Mouse (Mus musculus) c-Kit-positive CD71-positive TER-119-positive erythroid progenitor cells, embryonic 14.5 days (primary cell): Measurements from ENCODE around the gene Rgl2.
"Not testable (repeated sequence)": the region's sequence is repeated elsewhere in the genome, so short reads cannot be mapped to it uniquely, and the experiment has no call there.

Experiments used
- DNase-seq: peaks from one replicate; pipeline ENCODE4 v3.0.0-alpha.2; 2013; ENCODE audit warnings: low spot score

The Rgl2 gene

DNA sequence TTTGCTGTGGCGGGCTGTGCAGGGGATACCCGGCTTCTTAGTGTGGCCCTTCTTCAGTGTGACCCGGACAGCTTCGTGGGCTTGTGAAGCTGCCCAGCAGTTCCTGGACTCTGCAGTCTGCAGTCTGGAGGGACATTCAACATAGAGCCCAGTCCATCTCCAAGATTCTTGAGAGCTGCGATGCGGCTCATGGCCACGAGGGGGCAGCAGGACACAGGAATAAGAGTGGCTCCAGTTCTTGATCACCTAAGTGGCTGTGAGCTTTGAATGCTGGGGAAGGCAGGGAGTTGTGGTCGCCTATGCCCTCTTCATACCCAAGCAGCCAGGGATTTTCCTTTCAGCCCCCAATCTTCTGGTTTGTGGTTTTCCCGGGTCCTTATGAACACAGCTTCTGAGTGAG, 39.1 kb downstream of the Rgl2 start:
- DNase-seq = peak; percentile 74

DNA sequence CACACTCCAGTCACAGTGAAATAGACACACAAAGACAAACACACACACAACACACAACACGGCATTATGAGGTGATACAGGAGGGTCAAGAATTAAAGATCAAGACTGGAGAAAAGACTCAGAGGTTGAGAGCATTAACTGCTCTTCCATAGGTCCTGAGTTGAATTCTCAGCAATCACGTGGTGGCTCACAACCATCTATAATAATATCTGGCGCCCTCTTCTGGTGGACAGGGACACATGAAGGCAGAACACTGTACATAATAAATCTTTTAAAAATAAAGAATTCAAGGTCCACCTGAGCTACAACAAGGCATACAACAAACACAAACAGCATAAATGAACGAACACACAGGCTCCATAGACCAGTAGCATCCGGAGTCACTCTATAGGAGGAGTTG, 39.6 kb downstream of the Rgl2 start:
- DNase-seq = no peak

DNA sequence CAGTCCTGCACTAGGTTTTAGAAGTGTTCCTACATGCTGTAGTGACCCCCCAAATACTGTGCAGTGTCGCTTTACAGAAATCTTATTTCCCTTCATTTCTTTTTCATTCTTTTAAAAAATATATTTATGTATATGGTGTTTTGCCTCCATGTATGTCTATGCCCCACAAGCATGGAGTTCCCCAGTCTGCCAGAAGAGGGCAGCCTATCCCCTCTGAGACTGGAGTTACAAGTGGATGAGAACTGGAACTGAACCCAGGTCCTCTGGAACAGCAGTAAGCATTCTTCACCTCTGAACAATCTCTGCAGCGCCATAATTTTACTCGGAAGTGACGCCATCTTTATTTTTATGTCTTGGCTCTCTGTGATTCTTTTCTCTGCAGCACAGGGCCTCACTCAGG, 40.1 kb downstream of the Rgl2 start:
- no peak for DNase-seq

DNA sequence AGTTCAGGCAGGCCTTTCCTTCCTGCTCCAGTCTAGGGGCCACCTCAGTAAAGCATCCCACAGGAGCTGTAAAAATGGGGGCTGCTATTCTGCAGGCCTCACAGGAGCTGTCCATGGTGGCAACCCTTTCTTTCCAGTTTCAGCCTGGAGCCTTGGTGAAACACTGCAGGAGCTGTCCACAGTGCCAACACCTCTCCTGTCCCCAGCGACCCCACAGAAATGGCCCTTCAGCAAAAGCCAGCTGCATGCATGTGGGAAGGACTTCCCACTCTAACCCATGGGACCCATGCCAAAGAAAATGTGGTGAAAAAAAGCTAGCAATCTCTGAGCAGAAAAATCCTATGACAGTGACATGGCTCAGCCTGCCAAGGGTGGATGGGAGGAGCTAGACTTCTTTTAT, 43.3 kb downstream of the Rgl2 start:
- DNase-seq = no peak

DNA sequence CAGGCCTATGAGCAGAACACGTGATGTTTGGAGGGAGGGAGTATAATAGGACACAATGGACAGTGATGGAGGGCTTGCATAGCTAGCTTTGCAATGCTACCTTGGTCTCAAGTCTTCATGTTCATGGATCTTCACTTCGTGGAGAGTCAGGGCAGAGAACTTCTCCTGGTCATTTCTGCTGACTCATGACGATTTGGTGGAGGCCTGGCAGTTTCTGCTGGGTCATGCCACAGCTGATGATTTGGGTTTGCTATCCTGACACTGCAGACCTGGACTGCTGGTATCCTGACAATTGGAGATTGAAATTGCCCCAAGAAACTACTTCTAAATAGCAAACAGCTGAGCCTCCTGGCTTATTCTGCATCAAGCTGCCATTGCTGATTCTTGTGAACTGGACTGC, 44.2 kb downstream of the Rgl2 start:
- no peak for DNase-seq

DNA sequence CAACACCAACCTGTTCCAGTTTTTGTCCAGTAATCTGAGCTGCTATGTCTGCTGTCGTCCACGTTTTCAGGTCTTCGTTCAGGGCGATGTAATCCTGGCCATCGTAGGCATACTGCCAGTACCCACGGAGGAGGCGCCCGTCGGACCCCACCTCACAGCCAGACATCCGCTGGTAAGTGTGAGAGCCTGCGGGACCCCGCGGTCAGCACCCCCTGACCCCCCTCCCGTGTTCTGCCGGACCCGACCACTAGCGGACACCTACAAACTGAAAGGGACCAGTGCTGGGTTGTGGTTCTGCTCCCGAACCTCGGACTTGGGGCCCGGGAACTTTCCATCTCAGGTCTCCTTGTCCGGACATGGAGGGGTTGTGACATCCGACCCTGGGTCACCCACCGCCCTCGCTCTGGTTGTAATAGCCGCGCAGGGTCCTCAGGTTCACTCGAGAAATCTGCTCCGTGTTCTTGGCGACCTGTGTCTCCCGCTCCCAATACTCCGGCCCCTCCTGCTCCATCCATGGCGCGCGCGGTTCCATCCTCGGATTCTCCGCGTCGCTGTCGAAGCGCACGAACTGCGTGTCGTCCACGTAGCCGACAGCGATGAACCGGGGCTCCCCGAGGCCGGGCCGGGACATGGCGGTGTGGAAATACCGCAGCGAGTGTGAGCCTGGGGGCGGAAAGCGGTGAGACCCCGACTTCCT, 48.7 kb downstream of the Rgl2 start:
- DNase-seq = no peak

DNA sequence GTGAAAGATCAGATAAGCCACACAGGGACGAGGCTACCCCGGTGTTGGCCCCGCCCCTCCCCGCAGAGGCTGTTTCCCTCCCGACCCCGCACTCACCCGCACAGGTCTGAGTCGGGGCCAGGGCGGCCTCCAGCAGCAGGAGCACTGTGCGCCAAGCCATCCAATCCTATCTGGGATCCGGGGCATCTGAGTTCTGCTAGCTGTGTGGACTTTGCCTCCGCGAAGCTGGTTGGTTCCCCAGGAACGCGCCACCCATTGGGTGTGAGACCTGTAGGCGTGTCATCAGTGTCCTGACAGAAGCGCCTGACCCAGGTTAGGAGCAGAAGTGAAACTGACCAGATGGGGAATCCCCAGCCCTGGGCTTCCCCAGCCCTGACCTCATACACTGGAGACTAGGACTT, 49.3 kb downstream of the Rgl2 start:
- DNase-seq = no peak

DNA sequence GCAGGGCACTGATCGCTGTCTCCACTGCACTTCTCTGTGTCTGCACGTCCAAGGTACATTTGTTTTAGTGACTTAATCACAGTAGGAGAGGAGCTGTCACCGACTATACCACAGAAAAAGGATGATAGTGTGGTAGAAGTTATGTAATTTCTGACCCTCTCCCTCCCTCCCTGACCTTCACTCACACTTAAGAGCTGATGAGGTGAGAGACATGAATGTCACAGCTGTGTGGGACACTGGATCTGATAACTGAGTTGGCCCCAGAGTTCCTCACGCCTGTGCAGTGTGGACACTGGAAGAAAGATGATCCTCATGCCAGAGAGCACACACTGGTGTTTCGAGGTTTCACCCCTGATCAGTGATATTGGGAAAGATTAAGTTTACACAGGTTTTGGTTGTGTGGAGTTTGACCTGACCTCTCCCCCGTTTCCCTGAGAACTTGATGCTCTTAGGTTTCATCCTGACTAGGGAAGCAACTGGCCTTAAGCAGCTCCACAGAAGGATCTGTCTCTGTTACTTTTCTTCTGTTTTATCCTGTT, 50.2 kb downstream of the Rgl2 start:
- no peak for DNase-seq

DNA sequence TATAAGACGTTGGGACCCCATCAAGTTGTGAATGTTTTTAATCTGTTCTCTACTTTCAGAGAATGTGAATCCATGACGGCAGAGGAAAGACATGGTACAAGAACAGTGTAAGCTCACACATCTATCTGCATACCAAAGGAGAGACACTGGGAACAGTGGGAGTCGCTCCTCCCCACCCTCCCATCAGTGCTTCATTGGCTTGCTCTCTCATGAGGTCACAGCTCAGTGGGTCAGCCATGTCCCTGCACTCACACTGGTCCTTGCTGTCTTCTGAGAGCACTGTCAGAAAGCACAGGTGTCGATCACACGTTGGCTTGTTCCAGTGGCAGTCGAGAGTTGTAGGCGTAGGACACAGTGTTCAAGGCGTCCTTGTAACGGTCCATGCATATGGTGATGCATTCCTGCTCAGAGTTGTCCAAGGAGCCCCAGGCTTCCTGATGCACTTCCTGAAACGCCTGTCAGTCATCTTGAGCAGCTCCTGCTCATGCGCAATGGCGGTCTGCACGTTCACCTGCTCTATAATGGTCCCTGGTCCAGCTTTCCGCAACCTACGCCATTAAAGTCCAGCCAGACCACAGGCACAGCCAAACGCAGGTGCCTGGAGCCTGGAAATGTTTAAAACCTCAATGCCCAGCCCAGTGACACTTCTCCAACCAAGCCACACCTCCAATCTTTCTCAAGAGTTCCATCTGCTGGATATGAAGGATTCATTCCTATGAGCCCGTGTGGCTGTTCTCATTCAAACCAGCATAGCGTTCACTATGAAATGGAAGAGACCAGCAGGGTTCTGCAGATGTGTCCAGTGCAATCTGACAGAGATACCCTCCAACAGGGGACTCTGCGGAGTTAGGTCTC, 51.1 kb downstream of the Rgl2 start:
- no peak for DNase-seq

DNA sequence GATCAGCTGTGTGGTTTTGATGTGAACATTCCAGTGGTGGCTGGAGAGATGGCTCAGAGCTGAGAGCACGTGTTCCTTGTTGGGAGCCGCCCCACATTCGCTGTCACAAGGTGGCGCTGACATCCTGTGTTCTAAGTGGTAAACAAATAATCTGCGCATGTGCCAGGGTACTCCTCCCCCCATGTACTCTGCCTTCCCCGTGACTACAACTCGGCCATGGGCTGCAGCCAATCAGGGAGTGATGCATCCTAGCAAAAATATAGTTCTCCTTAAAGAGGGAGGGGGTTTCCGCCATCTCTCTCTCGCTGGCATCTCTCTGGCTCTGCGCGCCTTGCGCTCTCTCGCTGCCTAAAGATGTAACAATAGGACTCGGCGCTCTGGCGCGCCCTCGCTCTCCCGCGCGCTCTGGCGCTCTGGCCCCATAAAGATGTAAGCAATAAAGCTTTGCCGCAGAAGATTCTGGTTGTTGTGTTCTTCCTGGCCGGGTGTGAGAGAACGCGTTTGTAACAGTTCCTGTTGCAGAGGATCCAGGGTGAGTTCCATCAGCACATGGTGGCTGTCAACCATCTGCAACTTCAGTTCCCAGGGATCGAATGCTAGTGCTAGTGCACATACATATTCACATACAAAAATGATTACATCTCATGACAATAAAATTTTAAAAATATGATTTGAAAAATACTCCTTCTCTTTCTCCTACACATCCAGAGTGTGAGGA, 52.0 kb downstream of the Rgl2 start:
- not testable (repeated sequence) for DNase-seq

DNA sequence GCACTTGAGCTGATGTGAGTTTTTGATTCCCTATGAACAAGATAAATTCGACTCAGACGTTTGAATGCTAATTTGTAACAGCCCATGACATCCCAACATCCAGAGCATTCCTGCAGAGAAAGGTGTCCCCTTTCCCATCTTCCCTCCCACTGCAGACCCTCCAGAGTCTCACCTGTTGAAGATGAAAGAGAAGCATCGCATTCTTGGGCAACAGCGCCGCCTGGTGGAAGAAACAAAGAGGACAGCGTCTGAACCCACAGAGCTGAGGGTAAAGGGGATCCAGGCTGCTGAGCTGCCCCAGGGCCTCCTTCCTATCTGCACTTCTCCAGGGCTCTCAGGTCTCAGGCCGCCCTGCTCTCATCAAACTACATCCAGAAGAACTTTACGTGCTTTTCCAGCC, 52.8 kb downstream of the Rgl2 start:
- DNase-seq = not testable (repeated sequence)
